Mouse (Mus musculus): ENCODE measurements around the gene Papolg. TPM values are rescaled to one million over a fixed set of nuclear protein-coding genes. Genes with fewer than 3 reads are reported as not detected.

Papolg gene
- polyA plus RNA-seq, 1 experiment from 2014 or later: 25.7 TPM

- no peaks in the 10 kb centered on the region for H3K4me1 ChIP-seq (ENCODE audit: control insufficient read depth, insufficient read depth, low read length)
- no peak overlapping the region for H3K4me3 ChIP-seq (ENCODE audit: low read depth, low read length)
- DNase-seq (ENCODE audit: low spot score) (no peak), ATAC-seq (ENCODE audit: insufficient number of reproducible peaks, low FRiP score, low TSS enrichment, low read depth) (no peak)
- no peaks in the 10 kb centered on the region for H3K36me3 ChIP-seq (ENCODE audit: control insufficient read depth, insufficient read depth, low read length)
- H3K9ac ChIP-seq (ENCODE audit: low read length): no peak overlapping the region
- H3K4me2 ChIP-seq (ENCODE audit: low read depth, severe bottlenecking): no peak overlapping the region
- H3K27me3 ChIP-seq (ENCODE audit: control insufficient read depth, insufficient read depth, low read length): no peaks in the 10 kb centered on the region
- WGBS: 87% methylated on average over 1 of the region's 1 CpGs
- no peaks in the 10 kb centered on the region for H3K9me3 ChIP-seq (ENCODE audit: control insufficient read depth, low read length)
- H3K27ac ChIP-seq (replicated peaks; ENCODE audit: low read depth, low read length): no peak overlapping the region
Observed at GRCm38 (mm10) chr11:23818745-23819144, 76.3 kb downstream of the Papolg start.

Other genes with a start within 250 kb of the Papolg start
- 34.0 and 34.3 TPM in 2 replicates for gene Pus10, start 229.6 kb downstream of the Papolg start, polyA plus RNA-seq (2014; fragmentation: Nextera tagmentation; extraction: Ambion mirVana)
- gene Pex13, start 229.3 kb downstream of the Papolg start, polyA plus RNA-seq (2014; fragmentation: Nextera tagmentation; extraction: Ambion mirVana): 50.8 and 52.8 TPM in 2 replicates
- 0.88 and 0.93 TPM in 2 replicates for gene Rel, start 124.3 kb downstream of the Papolg start, polyA plus RNA-seq (2014; fragmentation: Nextera tagmentation; extraction: Ambion mirVana)
- not detected in 2 replicates for gene A830031A19Rik, start 179.8 kb upstream of the Papolg start, polyA plus RNA-seq (2014; fragmentation: Nextera tagmentation; extraction: Ambion mirVana)
- 95.2 and 98.4 TPM in 2 replicates for gene Bcl11a, start 182.8 kb upstream of the Papolg start, polyA plus RNA-seq (2014; fragmentation: Nextera tagmentation; extraction: Ambion mirVana)